Mouse (Mus musculus) testis, adult 2 months (tissue): ENCODE results near the gene Stk26.

Source experiments
- CTCF ChIP-seq: fragments of 200-500 bp; IDR thresholded peaks from 2 replicates; pipeline ENCODE4 v1.5.1; 2012; ENCODE audit warnings: low read depth, mild to moderate bottlenecking, inconsistent platforms, low read length, moderate library complexity; ENCODE audit not compliant: control insufficient read depth, insufficient read depth, insufficient replicate concordance
- POLR2A ChIP-seq: fragments of 200-500 bp; IDR thresholded peaks from 2 replicates; pipeline ENCODE4 v1.6.1; 2012; ENCODE audit warnings: low read depth, mild to moderate bottlenecking, inconsistent platforms, low read length, moderate library complexity; ENCODE audit not compliant: control insufficient read depth

DNA sequence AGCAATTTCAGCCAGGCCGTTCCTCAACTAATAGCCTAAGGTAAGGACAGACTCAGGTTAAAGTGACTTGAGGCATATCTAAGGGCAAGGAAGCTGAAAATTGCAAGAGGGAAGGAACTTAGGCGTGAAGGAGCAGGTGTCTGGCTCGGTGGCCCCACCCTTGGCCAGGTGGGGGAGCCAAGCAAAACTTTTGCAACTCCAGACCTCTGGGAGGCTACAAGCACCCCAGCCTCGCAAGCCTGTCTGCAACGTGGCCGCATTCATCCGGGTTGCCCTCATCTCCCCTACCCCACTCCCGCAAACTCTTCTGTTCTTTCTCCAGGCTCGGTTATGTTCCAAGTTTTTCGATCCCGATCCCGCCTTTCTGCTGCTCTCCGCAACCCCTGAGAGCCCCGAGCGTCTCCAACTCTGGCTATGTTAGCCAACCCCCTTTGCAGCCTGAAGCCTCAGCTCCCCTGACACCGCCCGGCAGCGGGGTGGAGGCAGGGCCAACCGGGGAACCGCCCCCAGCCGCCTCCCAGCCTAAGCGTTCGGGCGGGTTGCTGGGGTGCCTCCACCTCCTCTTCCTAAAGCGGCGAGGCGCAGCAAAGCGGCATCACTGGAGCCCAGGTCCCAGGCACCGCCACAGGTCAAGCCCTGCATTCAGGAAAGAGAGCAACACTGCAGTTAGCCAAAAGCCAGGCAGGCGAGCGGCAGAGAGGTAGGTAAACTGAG lies at the start of gene Stk26:
- TF ChIP-seq POLR2A (no peak), CTCF (no peak)
